Mouse (Mus musculus) bone marrow macrophage, adult 2 months (primary cell): ENCODE measurements around the gene Ctnnd2.

Experiments
- CTCF ChIP-seq: IDR thresholded peaks from 2 replicates; pipeline ENCODE4 v1.5.1; 2012; ENCODE audit warnings: low read depth, mild to moderate bottlenecking, low read length, moderate library complexity
- POLR2A ChIP-seq: IDR thresholded peaks from 2 replicates; pipeline ENCODE4 v1.6.1; 2012; ENCODE audit warnings: mild to moderate bottlenecking, low read depth, low read length, borderline replicate concordance

GRCm38 (mm10) chr15:30383075-30383842 is 210.9 kb downstream of the Ctnnd2 start:
- TF ChIP-seq CTCF (no peak), POLR2A (no peak)
